Mouse (Mus musculus): Measurements from ENCODE around the gene Mrps35.

The Mrps35 gene

GRCm38 (mm10) chr6:147029591-147029990 lies 13.0 kb upstream of the Mrps35 start:
- DNase-seq (ENCODE audit: low spot score), result no peak

GRCm38 (mm10) chr6:147030096-147030885 lies 12.3 kb upstream of the Mrps35 start:
- no peak for DNase-seq (ENCODE audit: low spot score)

- DNase-seq (ENCODE audit: low spot score), result no peak
Measured at GRCm38 (mm10) chr6:147032303-147032925, 10.2 kb upstream of the Mrps35 start, which contains the start of gene Rep15. Gene Rep15 (plus strand): TSS chr6:147032584.

- DNase-seq (ENCODE audit: low spot score), result no peak
Measured at GRCm38 (mm10) chr6:147043633-147044032, 1.1 kb downstream of the Mrps35 start.

- no peak for DNase-seq (ENCODE audit: low spot score)
Measured at GRCm38 (mm10) chr6:147049239-147049805, 6.8 kb downstream of the Mrps35 start.

GRCm38 (mm10) chr6:147051666-147052065 lies 9.1 kb downstream of the Mrps35 start:
- no peak for DNase-seq (ENCODE audit: low spot score)

GRCm38 (mm10) chr6:147052440-147052839 lies 9.9 kb downstream of the Mrps35 start:
- no peak for DNase-seq (ENCODE audit: low spot score)

- no peak for DNase-seq (ENCODE audit: low spot score)
Measured at GRCm38 (mm10) chr6:147053785-147054646, 11.5 kb downstream of the Mrps35 start.

- DNase-seq (ENCODE audit: low spot score), result no peak
Measured at GRCm38 (mm10) chr6:147055374-147055977, 12.9 kb downstream of the Mrps35 start.

- DNase-seq (ENCODE audit: low spot score), result no peak
Measured at GRCm38 (mm10) chr6:147059326-147059725, 16.8 kb downstream of the Mrps35 start.

GRCm38 (mm10) chr6:147061630-147062029 lies 19.1 kb downstream of the Mrps35 start:
- no peak for DNase-seq (ENCODE audit: low spot score)

- no peak for DNase-seq (ENCODE audit: low spot score)
Measured at GRCm38 (mm10) chr6:147062034-147062433, 19.5 kb downstream of the Mrps35 start.

GRCm38 (mm10) chr6:147062694-147063093 lies 20.1 kb downstream of the Mrps35 start:
- DNase-seq (ENCODE audit: low spot score), result no peak

GRCm38 (mm10) chr6:147064226-147064943 lies 21.8 kb downstream of the Mrps35 start:
- no peak for DNase-seq (ENCODE audit: low spot score)

- DNase-seq (ENCODE audit: low spot score), result no peak
Measured at GRCm38 (mm10) chr6:147064944-147065261, 22.3 kb downstream of the Mrps35 start.

- no peak for DNase-seq (ENCODE audit: low spot score)
Measured at GRCm38 (mm10) chr6:147075808-147076387, 33.3 kb downstream of the Mrps35 start.

GRCm38 (mm10) chr6:147076878-147077277 lies 34.3 kb downstream of the Mrps35 start:
- DNase-seq (ENCODE audit: low spot score), result no peak

GRCm38 (mm10) chr6:147079919-147080318 lies 37.4 kb downstream of the Mrps35 start:
- DNase-seq (ENCODE audit: low spot score), result no peak

GRCm38 (mm10) chr6:147085398-147086040 lies 43.0 kb downstream of the Mrps35 start:
- DNase-seq (ENCODE audit: low spot score), result no peak

GRCm38 (mm10) chr6:147086594-147087225 lies 44.1 kb downstream of the Mrps35 start, which contains the start of gene Mansc4:
Gene Mansc4 (minus strand): TSS chr6:147087032.
- DNase-seq (ENCODE audit: low spot score), result no peak

All from urinary bladder, postnatal 25 days (tissue).